Mouse (Mus musculus) brain, embryonic 14.5 days (tissue): Measurements from ENCODE around the gene Clic3.

Experiments
- CTCF ChIP-seq: fragments of 200-500 bp; IDR thresholded peaks from 2 replicates; pipeline ENCODE4 v1.5.1; 2012; ENCODE audit warnings: inconsistent platforms, mild to moderate bottlenecking, moderate library complexity, borderline replicate concordance; ENCODE audit not compliant: insufficient read depth, insufficient read length; ENCODE audit errors: extremely low read depth
- POLR2A ChIP-seq: fragments of 200-500 bp; IDR thresholded peaks from 2 replicates; pipeline ENCODE4 v1.6.1; 2012; ENCODE audit warnings: mild to moderate bottlenecking, inconsistent platforms, borderline replicate concordance; ENCODE audit not compliant: poor library complexity, insufficient read depth, insufficient read length, severe bottlenecking; ENCODE audit errors: extremely low read depth

- TF ChIP-seq CTCF: no peak
- no peak for TF ChIP-seq POLR2A
Observed at GRCm38 (mm10) chr2:25487965-25488670, 31.5 kb downstream of the Clic3 start.
